Mouse (Mus musculus) lung, postnatal 10 days (tissue): ENCODE measurements around the gene Cpne9.

Experiments
- DNase-seq: peaks from one replicate; pipeline ENCODE4 v3.0.0; 2021

Cpne9 gene

GRCm38 (mm10) chr6:113282101-113282802 is at the start of gene Cpne9:
Cpne9 (plus strand) TSS chr6:113282307.
- peak; percentile 27 for DNase-seq

- DNase-seq: no peak
Measured at GRCm38 (mm10) chr6:113235141-113235540, 47.0 kb upstream of the Cpne9 start.

GRCm38 (mm10) chr6:113237542-113238270 is 44.4 kb upstream of the Cpne9 start, which contains the start of gene Mtmr14:
Mtmr14 (plus strand) TSS chr6:113237843.
- DNase-seq: peak; percentile 100

GRCm38 (mm10) chr6:113238442-113238841 is 43.7 kb upstream of the Cpne9 start:
- peak; percentile 5 for DNase-seq

DNA sequence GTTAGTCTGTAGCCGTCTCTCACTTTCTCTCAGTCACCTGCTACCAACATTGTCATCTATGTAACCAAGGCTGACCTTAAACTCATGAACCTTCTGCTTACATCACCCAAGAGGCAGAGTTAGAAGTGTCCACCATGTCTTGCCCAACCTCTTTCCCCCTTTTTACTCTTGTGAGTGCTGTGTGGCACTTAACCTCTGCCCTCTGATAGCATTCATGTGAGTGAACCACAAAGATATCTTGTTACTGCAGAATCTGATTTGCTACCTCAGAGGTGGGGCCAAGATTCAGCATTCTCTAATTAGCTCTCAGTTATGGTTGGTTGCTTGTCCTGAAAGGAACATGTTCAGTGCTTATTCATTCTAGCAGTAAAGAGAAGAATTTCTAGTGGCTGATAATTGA is 39.4 kb upstream of the Cpne9 start:
- no peak for DNase-seq

- no peak for DNase-seq
Measured at GRCm38 (mm10) chr6:113245585-113245984, 36.5 kb upstream of the Cpne9 start.

DNA sequence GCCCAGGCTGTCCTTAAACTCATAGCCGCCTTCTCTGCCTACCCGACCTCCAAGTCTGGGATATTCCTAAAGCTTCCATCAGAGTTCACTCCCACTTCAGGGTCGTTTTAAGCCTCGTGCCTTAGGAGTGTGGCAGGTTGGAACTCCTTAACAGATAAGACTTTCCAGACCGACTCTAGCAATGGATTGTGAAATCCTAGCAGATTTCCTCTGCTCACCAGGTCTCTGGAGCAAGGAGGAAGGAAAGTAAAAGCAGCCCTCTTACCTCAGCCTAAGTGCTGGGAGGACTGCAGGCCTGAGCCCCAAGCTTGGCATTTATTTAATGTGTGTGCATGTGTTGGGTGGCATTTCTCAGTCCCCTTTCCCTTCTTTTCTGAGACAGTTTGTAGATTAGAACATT is 31.3 kb upstream of the Cpne9 start:
- no peak for DNase-seq

DNA sequence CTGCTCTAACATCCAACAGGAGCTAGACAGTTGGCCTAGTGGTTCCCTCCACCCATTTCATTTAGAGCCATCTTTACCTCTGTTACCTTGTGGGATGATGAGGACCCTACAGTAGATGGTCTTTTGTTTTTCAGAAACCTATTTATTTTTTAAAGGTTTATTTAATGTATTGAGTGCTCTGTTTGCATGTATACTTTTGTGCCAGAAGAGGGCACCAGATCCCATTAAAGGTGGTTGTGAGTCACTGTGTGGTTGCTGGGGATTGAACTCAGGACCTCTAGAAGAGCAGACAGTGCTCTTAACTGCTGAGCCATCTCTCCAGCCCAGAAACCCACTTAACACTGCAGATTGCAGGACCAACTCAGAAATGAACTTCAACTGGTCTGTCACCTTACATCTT is 30.2 kb upstream of the Cpne9 start:
- DNase-seq: no peak

GRCm38 (mm10) chr6:113254899-113255298 is 27.2 kb upstream of the Cpne9 start:
- no peak for DNase-seq

DNA sequence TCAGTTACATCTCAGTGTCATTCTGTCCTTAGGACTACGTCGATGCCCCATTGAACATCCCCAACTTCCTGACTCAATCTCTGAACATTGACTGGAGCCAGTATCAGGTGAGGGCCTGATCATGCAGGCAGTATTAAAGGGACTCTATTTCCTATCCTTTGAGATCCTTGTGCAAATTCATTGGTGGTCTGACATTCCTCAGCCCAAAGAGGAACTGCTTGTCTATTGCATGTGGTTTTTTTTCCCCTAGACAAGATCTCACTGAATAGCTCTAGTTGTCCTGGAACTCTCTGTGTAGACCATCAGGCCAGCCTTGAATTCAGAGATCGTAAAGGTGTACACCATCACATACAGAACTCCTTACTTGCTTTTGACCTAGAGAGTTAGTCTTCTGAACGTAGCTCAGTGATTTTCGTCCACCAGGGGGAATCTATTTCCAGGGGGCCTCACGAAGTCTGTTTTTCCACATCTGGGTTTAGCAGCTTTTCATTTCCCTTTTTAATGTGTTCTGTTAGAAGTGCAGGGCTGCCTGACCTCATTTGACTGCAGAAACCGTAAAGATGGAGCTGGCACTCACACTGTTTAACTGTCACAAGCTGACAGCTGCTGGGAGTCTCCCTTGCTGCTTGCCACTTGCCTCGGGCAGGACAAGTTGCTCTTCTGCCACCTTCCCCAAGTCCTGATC is 20.8 kb upstream of the Cpne9 start:
- DNase-seq: no peak

DNA sequence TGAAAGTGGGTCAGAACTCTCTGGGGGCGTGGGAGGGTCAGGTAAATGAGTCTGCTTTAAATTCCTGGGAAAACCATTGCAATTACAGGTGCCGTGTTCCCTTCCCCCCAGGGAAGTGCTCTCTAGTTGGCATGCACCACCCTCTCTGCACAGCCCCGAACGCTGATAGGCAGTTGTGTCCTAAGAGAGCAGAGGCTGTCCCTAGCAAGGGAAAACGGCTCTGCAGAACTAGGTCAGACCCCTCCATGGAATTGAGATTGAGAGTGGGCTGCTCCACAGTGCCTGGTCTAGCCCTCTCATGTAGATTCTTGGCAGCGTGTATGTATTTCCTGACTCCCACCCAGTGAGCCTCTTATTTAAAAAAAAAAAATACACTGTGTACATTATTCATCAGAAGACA is 18.6 kb upstream of the Cpne9 start:
- no peak for DNase-seq

DNA sequence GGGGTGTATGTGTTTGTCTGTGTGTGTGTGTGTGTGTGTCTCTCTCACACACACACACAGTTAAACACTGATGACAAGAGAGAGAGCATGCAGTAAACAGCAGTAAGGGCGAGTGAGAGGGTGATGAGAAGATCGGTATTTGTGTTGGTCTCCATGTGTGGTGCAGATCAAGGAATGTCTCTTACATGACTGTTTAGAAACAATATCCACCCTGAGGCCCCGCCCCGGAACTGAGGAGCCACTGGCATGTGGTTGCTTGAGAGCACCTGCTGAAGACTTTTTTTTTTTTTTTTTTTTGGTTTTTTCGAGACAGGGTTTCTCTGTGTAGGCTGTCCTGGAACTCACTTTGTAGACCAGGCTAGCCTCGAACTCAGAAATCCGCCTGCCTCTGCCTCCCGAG is 17.7 kb upstream of the Cpne9 start:
- no peak for DNase-seq

DNA sequence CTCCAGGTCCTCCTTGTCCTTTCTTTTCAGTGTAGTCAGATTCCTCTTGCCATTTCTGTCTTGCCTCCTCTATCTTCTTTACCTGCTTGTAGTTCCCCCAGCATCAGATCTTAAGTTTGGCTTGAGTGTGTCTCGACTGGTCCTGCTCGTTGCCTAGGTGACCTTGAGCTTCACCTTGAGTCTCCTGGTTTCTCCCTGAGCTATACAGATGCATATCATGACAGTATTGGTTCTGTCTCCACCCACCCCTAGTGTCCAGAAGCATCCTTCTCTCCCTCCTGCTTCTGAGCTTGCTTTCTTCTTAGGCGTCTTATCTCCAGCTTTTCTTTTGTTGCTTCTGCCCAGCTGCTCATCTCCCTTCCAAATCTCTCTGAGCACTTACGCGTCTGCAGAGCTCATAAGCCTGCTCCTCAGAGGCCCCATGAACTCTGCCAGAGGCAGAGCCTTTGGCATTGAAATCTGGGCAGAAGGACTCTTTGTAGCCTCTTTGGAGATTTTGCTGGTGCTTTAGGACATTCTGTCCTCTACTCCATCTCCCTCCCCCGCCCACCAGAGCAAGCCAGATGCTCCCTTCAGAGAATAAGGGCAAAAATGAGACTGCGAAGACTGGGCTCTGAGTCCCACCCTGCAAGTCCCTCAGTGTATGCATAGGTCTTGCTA is 15.0 kb upstream of the Cpne9 start:
- no peak for DNase-seq

GRCm38 (mm10) chr6:113267988-113268387 is 14.1 kb upstream of the Cpne9 start:
- no peak for DNase-seq

DNA sequence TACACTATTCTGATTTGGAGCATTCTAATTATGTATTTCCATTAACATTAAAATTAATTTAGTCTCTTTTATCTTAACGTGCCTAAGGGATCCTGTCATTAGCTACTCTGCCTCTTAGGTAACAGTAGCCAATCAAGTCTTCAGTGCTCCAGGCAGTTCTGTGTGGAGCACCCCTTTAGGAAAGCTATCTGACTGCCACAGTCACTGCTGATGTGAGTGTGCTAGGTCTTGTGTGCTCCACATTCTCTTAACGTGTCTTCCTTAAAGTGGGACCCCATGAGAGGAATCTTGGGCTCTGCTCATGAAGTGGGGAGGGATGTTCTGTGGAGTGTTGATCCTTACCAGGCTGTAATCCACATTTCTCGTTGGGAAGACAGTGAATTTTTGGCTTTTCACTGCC is 9.7 kb upstream of the Cpne9 start:
- DNase-seq: no peak

DNA sequence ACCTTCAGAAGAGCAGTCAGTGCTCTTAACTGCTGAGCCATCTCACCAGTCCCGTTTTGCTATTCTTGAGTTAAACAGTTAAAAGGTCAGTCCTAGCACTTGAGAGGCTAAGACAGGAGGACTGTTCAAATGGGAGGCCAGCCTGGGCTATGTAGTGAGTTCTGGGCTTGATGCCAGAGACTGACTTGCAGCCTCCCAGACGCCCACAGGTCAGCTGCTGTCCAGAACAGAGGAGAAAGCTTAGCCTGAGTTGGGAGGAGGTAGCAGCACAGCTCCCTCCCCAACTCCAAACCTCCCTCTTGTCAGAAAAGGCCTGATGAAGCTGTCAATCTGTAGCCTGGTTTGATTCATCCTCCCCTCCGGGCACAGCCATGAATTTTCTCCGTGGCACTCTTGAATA is 5.3 kb upstream of the Cpne9 start:
- no peak for DNase-seq

- DNase-seq: no peak
Measured at GRCm38 (mm10) chr6:113281676-113282075, 431 bp upstream of the Cpne9 start.

DNA sequence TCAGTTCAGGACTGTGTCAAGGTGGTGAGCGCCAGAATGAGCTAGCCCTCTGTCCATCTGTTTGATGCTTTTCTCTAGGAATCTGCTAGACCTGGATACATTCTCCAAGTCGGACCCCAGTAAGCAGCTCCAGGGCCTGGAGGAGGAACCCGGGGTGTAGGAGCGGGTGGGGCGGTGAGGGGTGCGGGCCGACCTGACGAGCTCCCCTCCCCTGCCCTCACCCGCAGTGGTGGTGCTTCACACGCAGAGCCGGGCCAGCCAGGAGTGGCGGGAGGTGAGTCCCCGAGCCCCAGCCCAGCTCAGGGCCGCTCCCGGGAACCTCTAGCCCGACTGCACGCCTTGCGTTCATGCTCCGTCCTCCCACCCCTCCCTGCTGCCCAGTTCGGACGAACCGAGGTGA is 862 bp downstream of the Cpne9 start:
- no peak for DNase-seq

- DNase-seq: peak; percentile 18
Measured at GRCm38 (mm10) chr6:113283500-113283899, 1.4 kb downstream of the Cpne9 start.

DNA sequence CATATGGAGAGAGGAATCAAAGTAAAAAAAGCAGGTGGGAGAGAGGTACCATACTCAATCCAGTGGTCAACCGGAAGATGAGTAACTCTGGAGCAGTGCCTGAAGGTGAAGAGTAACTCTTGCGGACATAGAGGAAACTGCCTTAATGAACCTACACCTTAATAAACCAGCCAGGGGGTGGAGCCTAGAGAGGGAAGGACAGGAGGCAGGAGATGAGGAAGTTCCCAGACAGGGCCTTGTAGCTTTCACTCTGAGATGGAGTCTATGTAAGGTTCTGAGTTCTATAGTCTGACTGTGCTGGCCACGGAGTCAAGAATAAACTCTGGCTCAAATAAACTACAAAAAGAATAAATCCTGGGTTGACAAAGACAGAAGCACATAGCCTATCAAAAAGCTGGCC is 2.8 kb downstream of the Cpne9 start:
- DNase-seq: no peak

DNA sequence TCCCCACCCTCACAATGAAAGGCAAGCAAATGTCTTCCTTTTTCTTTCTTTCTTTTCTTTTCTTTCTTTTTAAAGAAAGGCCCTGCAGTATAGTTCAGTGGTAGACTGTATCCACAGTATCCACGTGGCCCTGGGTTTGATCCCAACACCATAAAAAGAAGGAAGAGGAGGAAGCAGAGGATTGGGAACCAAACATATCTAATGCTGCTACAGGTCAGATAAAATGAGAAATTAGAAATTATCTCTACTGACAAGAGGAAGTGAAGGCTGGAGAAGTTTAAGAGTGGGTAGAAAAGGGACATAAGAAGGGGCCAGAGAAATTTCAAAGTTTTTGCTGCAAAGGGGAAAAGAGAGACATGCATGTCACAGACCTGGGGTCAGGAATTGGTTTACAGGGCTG is 4.2 kb downstream of the Cpne9 start:
- no peak for DNase-seq

DNA sequence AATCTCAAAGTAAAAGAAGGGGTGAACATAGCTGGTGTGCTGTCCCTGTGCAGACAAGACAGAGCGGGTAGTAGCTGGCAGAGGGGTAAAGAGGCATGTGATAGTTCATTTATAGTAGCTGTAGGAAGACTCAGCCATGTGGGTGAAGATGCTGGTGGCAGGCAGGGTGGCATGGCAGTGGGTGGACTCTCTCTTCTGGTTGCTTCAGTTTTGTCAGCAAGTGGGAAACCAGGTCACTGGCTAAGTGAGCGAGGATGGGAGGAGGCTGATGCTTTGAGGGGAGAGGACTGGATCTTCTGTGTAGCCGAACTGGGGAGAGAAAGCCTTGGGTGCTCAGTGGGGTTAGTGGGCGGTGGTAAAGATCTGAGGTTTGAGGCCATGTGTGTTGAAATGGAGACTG is 5.1 kb downstream of the Cpne9 start:
- DNase-seq: no peak

DNA sequence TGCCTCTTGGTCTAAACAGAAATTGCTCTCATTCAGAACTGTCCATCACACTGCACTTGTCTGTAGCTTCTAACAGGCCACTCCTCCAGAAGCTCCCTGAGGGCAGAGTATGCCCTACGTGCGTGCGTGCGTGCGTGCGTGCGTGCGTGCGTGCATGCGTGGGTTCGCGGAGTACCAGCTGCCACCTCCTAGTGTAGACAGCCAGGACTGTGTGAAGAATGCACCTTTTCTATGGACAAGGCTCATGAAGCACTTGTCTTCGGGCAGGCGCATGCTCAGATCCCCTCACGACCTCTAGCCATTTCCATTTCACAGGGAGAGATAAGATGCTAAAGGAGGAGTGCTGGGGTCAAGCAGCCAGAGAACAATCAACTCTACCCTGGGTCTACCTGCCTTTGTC is 7.2 kb downstream of the Cpne9 start:
- DNase-seq: no peak

- no peak for DNase-seq
Measured at GRCm38 (mm10) chr6:113290346-113290745, 8.2 kb downstream of the Cpne9 start.
